Mouse (Mus musculus) neural tube, embryonic 11.5 days (tissue): ENCODE measurements around the gene Dhx33. TPM values are rescaled to one million over a fixed set of nuclear protein-coding genes. Genes with fewer than 3 reads are reported as not detected.

Experiments
- ATAC-seq: fragments of 200-750 bp; cut with Nextera tagmentation; 2 replicates; pipeline ENCODE4 v1.8.0; 2017; ENCODE audit warnings: moderate number of reproducible peaks, mild to moderate bottlenecking, moderate TSS enrichment, moderate library complexity; ENCODE audit not compliant: insufficient read depth, low FRiP score, low TSS enrichment
- DNase-seq: peaks from one replicate; pipeline ENCODE4 v3.0.0-alpha.2; 2015; ENCODE audit warnings: low spot score
- H3K27ac ChIP-seq: fragments of 300-500 bp; sonication (generic); 2 replicates; pipeline ENCODE4 v1.5.1; 2014; ENCODE audit warnings: low read depth, mild to moderate bottlenecking, low read length
- H3K27me3 ChIP-seq: fragments of 300-500 bp; sonication (generic); 2 replicates; pipeline ENCODE4 v1.6.1; 2014; ENCODE audit warnings: mild to moderate bottlenecking, low read length, mixed read lengths; ENCODE audit not compliant: control insufficient read depth, insufficient read depth
- H3K36me3 ChIP-seq: fragments of 300-500 bp; sonication (generic); 2 replicates; pipeline ENCODE4 v1.6.1; 2014; ENCODE audit warnings: mild to moderate bottlenecking, low read length, moderate library complexity, mixed read lengths; ENCODE audit not compliant: control insufficient read depth, insufficient read depth
- H3K4me1 ChIP-seq: fragments of 300-500 bp; sonication (generic); 2 replicates; pipeline ENCODE4 v1.6.1; 2014; ENCODE audit warnings: low read length, mixed read lengths; ENCODE audit not compliant: control insufficient read depth, insufficient read depth
- H3K4me2 ChIP-seq: fragments of 300-500 bp; sonication (generic); 2 replicates; pipeline ENCODE4 v1.6.1; 2014; ENCODE audit warnings: low read depth, mild to moderate bottlenecking, moderate library complexity
- H3K4me3 ChIP-seq: fragments of 300-500 bp; sonication (generic); 2 replicates; pipeline ENCODE4 v1.5.1; 2014; ENCODE audit warnings: low read depth, low read length
- H3K9ac ChIP-seq: fragments of 300-500 bp; sonication (generic); 2 replicates; pipeline ENCODE4 v1.6.1; 2014; ENCODE audit warnings: mild to moderate bottlenecking, low read length
- H3K9me3 ChIP-seq: fragments of 300-500 bp; sonication (generic); 2 replicates; pipeline ENCODE4 v1.6.1; 2016; ENCODE audit warnings: low read length; ENCODE audit not compliant: control insufficient read depth
- WGBS: fragments of 180-500 bp; shearing (Covaris S2); extraction: QIAGEN DNeasy Blood & Tissue Kit; methylation state at CpG from one replicate; pipeline ENCODE4 v1.1.7; 2014; 5-methylcytosine and 5-hydroxymethylcytosine counted together
- polyA plus RNA-seq: library from polyadenylated mRNA; unstranded; fragments of >200 nt; fragmentation: Nextera tagmentation; extraction: Ambion mirVana; gene quantifications from 2 replicates; pipeline ENCODE4 v1.2.1, GENCODE M21; 2014

Dhx33 gene
- polyA plus RNA-seq, 1 experiment from 2014 or later, result 22.2 TPM

DNA sequence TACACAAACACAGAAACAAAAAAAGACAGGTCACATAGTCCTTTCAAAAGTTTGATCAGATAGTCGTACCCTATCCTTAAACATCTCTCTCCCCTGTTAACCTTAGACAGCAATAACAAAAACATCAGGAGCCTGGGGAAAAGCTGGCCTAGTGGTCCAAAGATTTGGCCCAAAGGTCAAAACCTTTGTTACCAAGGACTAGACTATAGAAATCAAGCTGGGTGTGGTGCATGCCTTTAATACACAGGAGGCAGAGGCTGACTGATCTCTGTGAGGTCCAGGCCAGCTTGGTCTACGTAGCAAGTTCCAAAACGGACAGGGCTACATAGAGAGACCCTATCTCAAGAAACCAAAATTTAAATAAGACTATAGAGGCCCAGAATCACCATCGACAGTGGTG lies 49.5 kb downstream of the Dhx33 start:
- Histone ChIP-seq H3K36me3 (peaks cover 24% of the 10 kb centered on the region), H3K4me3 (no peak overlapping the region), H3K27me3 (no peaks in the 10 kb centered on the region), H3K9me3 (no peaks in the 10 kb centered on the region), H3K4me1 (no peaks in the 10 kb centered on the region), H3K27ac (no peak overlapping the region), H3K9ac (no peak overlapping the region), H3K4me2 (no peak overlapping the region)
- DNase-seq (no peak), ATAC-seq (no peak)
- 94% methylated on average over 4 of the region's 4 CpGs for WGBS

DNA sequence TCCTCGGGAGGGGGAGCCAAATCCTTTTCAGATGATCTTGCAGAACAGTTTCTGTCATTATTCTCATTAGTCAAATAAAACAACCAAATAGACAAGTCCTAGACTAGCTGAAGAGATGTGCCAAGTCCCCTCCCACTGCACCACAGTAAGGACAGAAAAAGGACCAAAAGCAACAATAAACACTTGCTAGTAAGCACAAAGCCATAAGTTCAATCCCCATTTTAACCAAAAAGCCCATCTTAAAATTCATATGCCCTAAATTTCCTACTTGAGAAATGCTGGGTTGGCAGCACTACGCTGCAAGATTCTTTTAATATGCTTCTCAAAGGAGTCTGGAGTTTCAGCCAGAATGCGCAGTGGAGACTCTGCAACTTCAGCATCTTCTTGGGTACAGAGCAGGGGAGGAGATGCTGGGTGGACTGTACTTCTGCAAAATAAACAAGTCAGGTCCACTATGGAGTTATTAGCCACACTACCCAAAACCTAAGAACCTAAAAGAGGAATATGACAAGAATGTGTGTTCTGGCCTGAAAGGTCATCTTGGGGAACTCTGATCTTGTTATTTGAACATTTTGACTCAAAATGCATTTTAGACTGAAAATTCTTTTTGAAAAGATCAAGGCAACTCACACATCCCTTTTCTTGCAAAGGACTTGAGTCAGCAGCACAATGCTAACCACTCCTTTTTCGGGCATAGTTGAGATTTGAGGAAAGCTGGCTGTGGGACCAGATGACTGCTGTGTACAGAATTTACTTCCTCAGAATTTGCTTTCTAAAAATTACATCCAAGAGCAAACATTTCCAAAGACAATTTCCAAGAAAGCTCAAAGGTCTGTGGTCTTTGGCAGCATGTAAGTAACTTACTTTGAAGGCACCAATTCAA lies 59.1 kb downstream of the Dhx33 start:
- Histone ChIP-seq H3K4me1 (no peaks in the 10 kb centered on the region), H3K27me3 (no peaks in the 10 kb centered on the region), H3K4me3 (no peak overlapping the region), H3K9ac (no peak overlapping the region), H3K9me3 (no peaks in the 10 kb centered on the region), H3K4me2 (no peak overlapping the region), H3K27ac (no peak overlapping the region), H3K36me3 (peaks cover 14% of the 10 kb centered on the region)
- DNase-seq, result no peak
- WGBS, result 94% methylated on average over 4 of the region's 4 CpGs
- no peak for ATAC-seq

DNA sequence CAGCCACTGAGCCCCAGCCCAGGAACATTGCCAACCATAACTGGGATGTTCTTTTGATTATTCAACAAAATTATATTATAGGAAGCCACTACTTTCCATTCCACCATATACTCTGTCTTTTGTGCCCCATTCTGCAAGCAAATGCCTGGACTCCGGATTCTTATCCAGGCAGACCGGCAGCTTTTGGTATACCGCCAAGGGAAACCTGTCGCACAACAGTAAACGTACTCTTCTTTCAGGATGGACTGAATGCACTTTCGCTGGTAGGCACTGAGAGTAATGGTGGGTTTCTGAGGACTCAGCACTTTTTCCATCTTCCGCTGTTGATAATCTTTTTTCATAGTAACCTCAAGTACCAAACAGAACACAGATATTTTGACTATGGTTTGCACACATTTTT lies 60.6 kb downstream of the Dhx33 start:
- WGBS, result 95% methylated on average over 7 of the region's 7 CpGs
- ATAC-seq (no peak), DNase-seq (no peak)
- peaks cover 10% of the 10 kb centered on the region for H3K36me3 ChIP-seq
- H3K9me3 ChIP-seq, result no peaks in the 10 kb centered on the region
- H3K27ac ChIP-seq, result no peak overlapping the region
- H3K4me1 ChIP-seq, result no peaks in the 10 kb centered on the region
- H3K9ac ChIP-seq, result no peak overlapping the region
- no peak overlapping the region for H3K4me2 ChIP-seq
- H3K27me3 ChIP-seq, result no peaks in the 10 kb centered on the region
- H3K4me3 ChIP-seq, result no peak overlapping the region

DNA sequence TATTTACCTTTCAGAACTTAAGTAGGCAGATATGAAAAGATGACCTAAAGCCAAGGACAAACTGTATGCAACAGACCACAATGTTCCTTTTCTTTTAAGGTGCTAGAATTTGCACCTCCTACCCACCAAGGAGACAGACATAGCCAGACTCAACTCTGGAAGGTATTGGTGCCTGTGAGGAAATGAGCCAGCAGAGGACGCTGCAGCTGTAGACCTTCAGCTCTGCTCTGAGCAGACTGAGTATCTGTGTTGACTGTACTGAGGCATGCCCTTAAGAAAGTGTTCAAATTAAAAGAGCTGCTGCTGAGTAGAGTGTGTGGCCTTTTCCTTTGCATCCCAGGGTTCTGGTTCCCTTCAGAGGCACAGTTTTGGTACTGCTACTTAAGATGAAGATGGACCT lies 61.6 kb downstream of the Dhx33 start:
- Histone ChIP-seq H3K27ac (no peak overlapping the region), H3K36me3 (peaks cover 8% of the 10 kb centered on the region), H3K4me1 (no peaks in the 10 kb centered on the region), H3K4me3 (no peak overlapping the region), H3K27me3 (no peaks in the 10 kb centered on the region), H3K9ac (no peak overlapping the region), H3K4me2 (no peak overlapping the region), H3K9me3 (no peaks in the 10 kb centered on the region)
- no peak for DNase-seq
- WGBS, result 87% methylated on average over 1 of the region's 1 CpGs
- ATAC-seq, result no peak

DNA sequence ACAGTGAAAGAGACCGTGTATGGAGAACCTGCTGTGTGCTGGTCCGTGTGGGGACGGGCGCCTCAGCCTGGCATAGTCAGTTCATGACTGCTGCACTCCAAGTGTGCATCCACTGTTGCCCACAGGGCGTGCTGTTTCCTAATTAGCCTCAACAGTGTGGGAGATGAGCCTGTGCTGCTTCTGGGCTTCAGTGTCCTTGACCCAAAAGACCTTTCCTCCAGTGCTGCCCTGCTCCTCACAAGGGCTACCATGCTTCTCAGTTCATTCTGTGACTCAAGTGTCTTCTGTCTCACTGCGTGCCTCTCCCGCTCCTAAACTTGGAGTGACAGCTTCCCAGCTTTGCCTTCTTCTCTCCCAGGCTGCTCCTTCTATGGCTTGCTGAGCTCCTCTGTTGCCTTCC lies 68.9 kb downstream of the Dhx33 start:
- H3K9me3 ChIP-seq, result no peaks in the 10 kb centered on the region
- no peaks in the 10 kb centered on the region for H3K4me1 ChIP-seq
- H3K4me3 ChIP-seq, result no peak overlapping the region
- H3K36me3 ChIP-seq, result peaks cover 8% of the 10 kb centered on the region
- DNase-seq, result no peak
- H3K9ac ChIP-seq, result no peak overlapping the region
- 93% methylated on average over 7 of the region's 7 CpGs for WGBS
- no peaks in the 10 kb centered on the region for H3K27me3 ChIP-seq
- no peak for ATAC-seq
- no peak overlapping the region for H3K4me2 ChIP-seq
- H3K27ac ChIP-seq, result no peak overlapping the region

Other genes starting within 250 kb of the Dhx33 start
- gene Zfp3, start 240.2 kb downstream of the Dhx33 start, polyA plus RNA-seq, result 9.9 and 10.6 TPM in 2 replicates
- 0.29 TPM in 1 of 2 replicates, not detected in the other for gene Scimp, start 191.9 kb downstream of the Dhx33 start, polyA plus RNA-seq
- gene Rabep1, start 159.7 kb downstream of the Dhx33 start, polyA plus RNA-seq, result 39.3 and 40.7 TPM in 2 replicates
- 182 and 188 TPM in 2 replicates for gene Nup88, start 34.5 kb downstream of the Dhx33 start, polyA plus RNA-seq
- gene Rpain, start 34.2 kb downstream of the Dhx33 start, polyA plus RNA-seq, result 68.6 and 75.9 TPM in 2 replicates
- 247 and 255 TPM in 2 replicates for gene C1qbp, start 21.4 kb downstream of the Dhx33 start, polyA plus RNA-seq
- 44.8 and 51.8 TPM in 2 replicates for gene Mis12, start 15.2 kb upstream of the Dhx33 start, polyA plus RNA-seq
- 37.8 and 42.3 TPM in 2 replicates for gene Derl2, start 15.4 kb upstream of the Dhx33 start, polyA plus RNA-seq
- 101 and 105 TPM in 2 replicates for gene 6330403K07Rik, start 29.1 kb upstream of the Dhx33 start, polyA plus RNA-seq
- gene Nlrp1a, start 140.3 kb upstream of the Dhx33 start, polyA plus RNA-seq, result not detected in 2 replicates
- not detected in 2 replicates for gene Nlrp1b, start 226.3 kb upstream of the Dhx33 start, polyA plus RNA-seq